Mouse (Mus musculus) embryonic facial prominence, embryonic 10.5 days (tissue): ENCODE data around the gene Olfr397. TPM values are rescaled to one million over a fixed set of nuclear protein-coding genes. Genes with fewer than 3 reads are reported as not detected.

Experiments used
- DNase-seq: peaks from one replicate; pipeline ENCODE4 v3.0.0-alpha.2; 2017; ENCODE audit warnings: low spot score
- H3K27ac ChIP-seq: fragments of 300-500 bp; sonication (generic); replicated peaks from 2 replicates; pipeline ENCODE4 v1.5.1; 2016; ENCODE audit warnings: mild to moderate bottlenecking
- H3K27me3 ChIP-seq: fragments of 300-500 bp; sonication (generic); replicated peaks from 2 replicates; pipeline ENCODE4 v1.6.1; 2016; ENCODE audit warnings: low read depth, mild to moderate bottlenecking; ENCODE audit not compliant: poor library complexity, severe bottlenecking
- H3K36me3 ChIP-seq: fragments of 300-500 bp; sonication (generic); replicated peaks from 2 replicates; pipeline ENCODE4 v1.6.1; 2016; ENCODE audit warnings: mild to moderate bottlenecking, moderate library complexity
- H3K4me1 ChIP-seq: fragments of 300-500 bp; sonication (generic); 2 replicates; pipeline ENCODE4 v1.6.1; 2016
- H3K4me3 ChIP-seq: fragments of 300-500 bp; sonication (generic); 2 replicates; pipeline ENCODE4 v1.5.1; 2016; ENCODE audit warnings: mild to moderate bottlenecking, moderate library complexity
- H3K9me3 ChIP-seq: fragments of 300-500 bp; sonication (generic); 2 replicates; pipeline ENCODE4 v1.6.1; 2016; ENCODE audit warnings: mild to moderate bottlenecking
- WGBS: fragments of 180-500 bp; shearing (Covaris S2); methylation state at CpG from one replicate; pipeline ENCODE4 v1.1.7; 2016; 5-methylcytosine and 5-hydroxymethylcytosine counted together
- polyA plus RNA-seq: library from polyadenylated mRNA; unstranded; fragments of >200 nt; fragmentation: Nextera tagmentation; extraction: Ambion mirVana; gene quantifications from 2 replicates; pipeline ENCODE4 v1.2.1, GENCODE M21; 2016

Olfr397 gene
- not detected in 2 replicates for polyA plus RNA-seq

DNA sequence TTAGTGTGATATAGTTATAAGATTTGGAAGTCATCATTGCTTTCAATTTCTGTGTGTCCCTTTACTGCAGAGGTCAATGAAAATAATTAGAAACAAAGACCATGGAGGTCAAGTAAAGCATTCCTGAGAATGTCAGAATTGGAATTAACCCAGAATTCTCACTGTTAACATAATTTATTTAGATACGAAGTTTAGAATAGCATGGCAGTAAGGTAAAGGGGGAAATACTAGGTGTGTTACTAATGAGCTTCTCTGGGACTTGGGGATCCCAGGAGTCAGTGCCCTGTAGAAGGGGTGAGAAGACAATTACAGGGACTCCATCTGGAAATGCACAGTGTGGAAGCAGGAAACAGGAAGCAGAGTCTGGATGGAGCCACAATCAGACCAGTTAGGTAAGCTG is at the start of gene Olfr397:
Gene Olfr397, plus strand, starts transcription at position 301 of the 400 bp plus-strand sequence.
- Histone ChIP-seq H3K4me3 (no peak within 1 kb of the TSS), H3K9me3 (peaks cover 38% of the 10 kb centered on the region), H3K4me1 (no peaks in the 10 kb centered on the region), H3K27me3 (no peaks in the 10 kb centered on the region), H3K36me3 (no peaks in the 10 kb centered on the region), H3K27ac (no peak within 1 kb of the TSS)
- WGBS, result 81% methylated on average over 1 of the region's 1 CpGs
- no peak for DNase-seq

DNA sequence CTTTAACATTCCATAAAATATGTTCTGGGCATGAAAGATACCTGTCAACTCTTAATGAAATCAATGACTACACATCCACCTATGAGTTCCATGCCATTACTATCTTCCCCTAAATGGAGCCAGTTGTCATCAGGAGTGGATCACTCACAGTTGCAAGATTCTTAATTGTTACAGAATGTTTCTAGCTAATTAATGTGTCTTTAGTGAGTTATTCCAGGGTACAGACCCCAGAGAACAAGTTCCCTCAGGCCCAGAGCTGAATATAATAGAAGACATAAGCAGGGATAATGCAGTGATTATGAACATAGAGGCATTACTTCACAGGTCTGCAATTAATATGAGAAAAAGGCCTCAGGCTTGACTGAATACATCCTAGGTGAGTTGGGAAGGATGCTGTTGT is 24.2 kb upstream of the Olfr397 start, which contains the start of gene Olfr23:
Gene Olfr23, plus strand, starts transcription at position 301 of the 400 bp plus-strand sequence.
- no peak within 1 kb of the TSS for H3K27ac ChIP-seq
- DNase-seq, result no peak

DNA sequence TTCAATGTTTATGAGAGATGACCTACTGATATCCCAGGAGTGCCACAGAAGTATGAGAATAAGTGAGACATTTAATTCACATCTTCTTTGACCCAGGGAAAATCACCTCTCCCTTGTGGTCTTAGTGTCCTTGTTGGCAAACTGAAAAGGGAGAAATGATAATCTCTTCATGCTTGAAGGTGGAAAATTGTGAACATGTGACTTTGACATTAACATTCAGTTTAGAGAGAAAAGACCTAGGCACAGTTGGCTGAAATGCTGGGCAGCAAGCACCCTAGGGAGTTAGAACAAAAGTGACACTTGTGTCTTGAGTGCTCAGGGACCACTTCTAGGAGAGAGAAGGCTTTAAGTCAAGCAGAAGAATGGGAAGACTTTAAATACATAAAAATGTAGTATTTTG is 29.7 kb downstream of the Olfr397 start, which contains the start of gene Olfr398:
Gene Olfr398, minus strand, starts transcription at position 101 of the 400 bp plus-strand sequence.
- H3K27ac ChIP-seq, result no peak within 1 kb of the TSS
- H3K36me3 ChIP-seq, result no peaks in the 10 kb centered on the region
- H3K9me3 ChIP-seq, result peaks cover 43% of the 10 kb centered on the region
- no peaks in the 10 kb centered on the region for H3K27me3 ChIP-seq
- no peaks in the 10 kb centered on the region for H3K4me1 ChIP-seq
- no peak within 1 kb of the TSS for H3K4me3 ChIP-seq
- no peak for DNase-seq

More for the DNA sequence above, 24.2 kb upstream of the Olfr397 start, which contains the start of gene Olfr23:
- no peaks in the 10 kb centered on the region for H3K27me3 ChIP-seq
- no peaks in the 10 kb centered on the region for H3K36me3 ChIP-seq
- no peak within 1 kb of the TSS for H3K4me3 ChIP-seq
- peaks cover 17% of the 10 kb centered on the region; the same call in 1 of the 2 replicates for H3K9me3 ChIP-seq
- H3K4me1 ChIP-seq, result no peaks in the 10 kb centered on the region

DNA sequence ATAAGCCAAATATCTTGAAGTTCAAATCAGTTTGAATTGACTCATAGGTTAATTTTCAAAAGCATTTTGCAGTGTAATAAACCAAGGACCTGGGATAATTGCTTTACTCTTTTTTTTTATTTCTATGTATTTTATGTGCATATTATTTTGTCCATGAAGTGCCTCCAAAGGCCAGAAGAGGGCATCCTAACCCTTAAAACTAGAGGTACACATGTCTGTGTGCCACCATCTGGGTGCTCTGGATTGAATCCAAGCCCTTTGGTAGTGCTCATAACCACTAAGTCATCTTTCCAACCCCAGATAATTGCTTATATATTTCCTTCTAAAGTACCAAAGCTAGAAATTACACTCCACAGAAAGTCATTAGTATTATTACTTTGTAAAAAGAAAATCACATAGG is 32.5 kb downstream of the Olfr397 start:
- Histone ChIP-seq H3K27me3 (no peaks in the 10 kb centered on the region), H3K9me3 (peaks cover 24% of the 10 kb centered on the region), H3K4me1 (no peaks in the 10 kb centered on the region), H3K36me3 (no peaks in the 10 kb centered on the region), H3K4me3 (no peak overlapping the region), H3K27ac (no peak overlapping the region)
- no peak for DNase-seq

Other genes with a start within 250 kb of the Olfr397 start
- gene Olfr389, start 180.1 kb upstream of the Olfr397 start, polyA plus RNA-seq, result not detected in 2 replicates
- not detected in 2 replicates for gene Olfr390, start 177.9 kb upstream of the Olfr397 start, polyA plus RNA-seq
- gene Olfr391-ps, start 157.8 kb upstream of the Olfr397 start, polyA plus RNA-seq, result not detected in 2 replicates
- gene Olfr392, start 143.8 kb upstream of the Olfr397 start, polyA plus RNA-seq, result not detected in 2 replicates
- not detected in 2 replicates for gene Olfr393, start 109.4 kb upstream of the Olfr397 start, polyA plus RNA-seq
- not detected in 2 replicates for gene Olfr394, start 70.0 kb upstream of the Olfr397 start, polyA plus RNA-seq
- gene Olfr395, start 51.5 kb upstream of the Olfr397 start, polyA plus RNA-seq, result not detected in 2 replicates
- not detected in 2 replicates for gene Olfr23, start 24.1 kb upstream of the Olfr397 start, polyA plus RNA-seq
- gene Olfr398, start 29.6 kb downstream of the Olfr397 start, polyA plus RNA-seq, result not detected in 2 replicates
- gene Olfr139, start 95.7 kb downstream of the Olfr397 start, polyA plus RNA-seq, result not detected in 2 replicates
- not detected in 2 replicates for gene Olfr399, start 95.8 kb downstream of the Olfr397 start, polyA plus RNA-seq
- gene Zfp616, start 109.1 kb downstream of the Olfr397 start, polyA plus RNA-seq, result not detected in 2 replicates
- gene Olfr401, start 152.9 kb downstream of the Olfr397 start, polyA plus RNA-seq, result not detected in 2 replicates
- not detected in 2 replicates for gene Olfr402, start 192.7 kb downstream of the Olfr397 start, polyA plus RNA-seq
- gene Olfr403, start 225.4 kb downstream of the Olfr397 start, polyA plus RNA-seq, result not detected in 2 replicates